Mouse (Mus musculus): ENCODE results near the gene Ackr4.

DNA sequence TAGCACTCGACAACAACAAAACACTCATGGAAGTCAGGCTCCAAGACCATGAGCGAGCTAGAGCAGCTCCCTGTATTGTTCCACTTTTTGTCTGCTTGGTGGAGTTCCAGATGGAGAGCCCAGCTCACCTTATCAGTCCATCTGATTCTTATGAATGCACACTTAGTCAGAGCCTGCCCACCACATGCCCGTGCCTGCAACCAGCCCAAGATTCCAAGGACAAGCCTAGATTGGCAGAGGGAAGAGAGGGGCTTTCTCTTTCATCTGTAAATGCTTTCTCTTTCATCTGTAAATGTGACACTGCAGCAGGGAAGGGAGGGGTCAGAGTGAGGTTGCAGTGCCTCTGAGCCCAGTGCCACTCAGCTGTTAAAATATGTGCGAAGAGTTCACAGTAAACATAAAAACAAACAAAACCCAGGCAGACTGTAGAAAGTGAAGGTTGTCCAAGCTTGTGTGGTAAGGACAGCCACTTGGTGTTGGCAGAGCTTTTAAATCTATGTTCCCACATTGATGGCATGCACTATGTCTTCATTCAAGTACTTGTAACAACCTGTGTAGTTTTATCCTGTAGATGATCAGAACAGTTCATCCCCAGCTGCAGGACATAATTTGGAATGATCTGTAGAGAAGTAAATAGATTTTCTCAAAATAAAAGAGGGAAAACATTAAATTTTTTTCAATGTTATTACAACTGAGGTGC, 40.9 kb downstream of the Ackr4 start:
- TF ChIP-seq GATA1 (IDR thresholded peaks at IDR 0.05; ENCODE audit: borderline replicate concordance, low read length) (no peak), FLI1 (IDR thresholded peaks at IDR 0.05; ENCODE audit: low read length) (no peak)

All from megakaryocyte, embryonic 14.5 days (primary cell).